Comparison of ENCODE assay signal across 15 mouse cellular contexts in the genomic region with DNA sequence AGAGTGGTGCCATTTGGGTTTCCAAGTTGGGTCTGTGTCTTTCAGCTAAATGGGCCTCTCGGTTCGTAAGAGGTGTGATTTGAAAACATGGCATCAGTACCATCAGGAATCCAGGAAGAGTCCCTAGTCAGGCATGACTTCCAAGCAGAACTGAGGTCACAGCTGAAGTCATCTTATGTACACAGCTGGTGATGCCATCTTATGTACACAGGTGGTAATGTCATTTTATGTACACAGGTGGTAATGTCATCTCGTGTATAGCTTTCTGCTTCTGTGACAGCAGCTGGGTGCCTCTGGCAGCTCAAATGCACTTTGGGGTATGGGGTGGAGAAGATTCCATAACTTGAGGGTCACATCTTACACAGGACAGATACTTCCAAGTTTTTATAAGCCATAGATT.
"Had no signal": no experiment of that assay in that cellular context is flagged by ENCODE, and none has a peak within 500 bp of the region (broad histone marks: within the 10 kb centered on the region; RNA-seq: fewer than 3 reads in every experiment).

No protein-coding gene starts in this region.

- H3K4me1 ChIP-seq: liver, embryonic 13.5 days; liver, embryonic 15.5 days; midbrain, embryonic 15.5 days; neural tube, embryonic 12.5 days had no signal

- H3K9ac ChIP-seq: liver, embryonic 13.5 days; liver, embryonic 15.5 days; liver, postnatal 0 days; lung, embryonic 15.5 days; midbrain, embryonic 13.5 days; midbrain, embryonic 15.5 days; neural tube, embryonic 12.5 days had no signal

- H3K36me3 ChIP-seq: liver, embryonic 13.5 days; liver, embryonic 15.5 days; lung, embryonic 15.5 days; midbrain, embryonic 13.5 days; midbrain, embryonic 15.5 days; neural tube, embryonic 12.5 days had no signal

- H3K27me3 ChIP-seq: liver, embryonic 13.5 days; liver, embryonic 15.5 days; lung, embryonic 15.5 days; midbrain, embryonic 13.5 days; midbrain, embryonic 15.5 days; neural tube, embryonic 12.5 days had no signal

- H3K4me2 ChIP-seq: liver, embryonic 13.5 days; liver, embryonic 15.5 days; lung, embryonic 15.5 days; midbrain, embryonic 11.5 days; midbrain, embryonic 13.5 days; midbrain, embryonic 15.5 days; neural tube, embryonic 12.5 days had no signal

- H3K4me3 ChIP-seq: liver, embryonic 13.5 days; liver, embryonic 15.5 days; lung, embryonic 15.5 days; midbrain, embryonic 13.5 days; midbrain, embryonic 15.5 days; neural tube, embryonic 12.5 days had no signal

- H3K27ac ChIP-seq: liver, embryonic 13.5 days; liver, embryonic 15.5 days; lung, embryonic 15.5 days; midbrain, embryonic 13.5 days; midbrain, embryonic 15.5 days; neural tube, embryonic 12.5 days had no signal

- H3K9me3 ChIP-seq: liver, embryonic 13.5 days; liver, embryonic 15.5 days; lung, embryonic 15.5 days; midbrain, embryonic 13.5 days; midbrain, embryonic 15.5 days; neural tube, embryonic 12.5 days had no signal

- DNase-seq: liver, embryonic 13.5 days; liver, postnatal 0 days; lung, adult 2 months; lung, postnatal 10 days; lung, postnatal 4 days; right cerebral cortex, postnatal 14 days; thymus, adult 2 months; thymus, postnatal 25 days; thymus, postnatal 4 days had no signal

- ATAC-seq: liver, postnatal 0 days; midbrain, embryonic 13.5 days; midbrain, embryonic 15.5 days had no signal
